Mouse (Mus musculus) midbrain, embryonic 16.5 days (tissue): Measurements from ENCODE around the gene Dennd1a. TPM values are rescaled to one million over a fixed set of nuclear protein-coding genes. Genes with fewer than 3 reads are reported as not detected.

Source experiments
- ATAC-seq: fragments of 200-750 bp; cut with Nextera tagmentation; 2 replicates; pipeline ENCODE4 v1.8.0; 2017; ENCODE audit warnings: moderate TSS enrichment
- H3K27ac ChIP-seq: fragments of 300-500 bp; sonication (generic); 2 replicates; pipeline ENCODE4 v1.5.1; 2014; ENCODE audit warnings: mild to moderate bottlenecking, low read length, mixed read lengths
- H3K27me3 ChIP-seq: fragments of 300-500 bp; sonication (generic); 2 replicates; pipeline ENCODE4 v1.6.1; 2014; ENCODE audit warnings: low read depth, low read length, mixed read lengths; ENCODE audit not compliant: control insufficient read depth, insufficient read depth
- H3K36me3 ChIP-seq: fragments of 300-500 bp; sonication (generic); 2 replicates; pipeline ENCODE4 v1.6.1; 2014; ENCODE audit warnings: mild to moderate bottlenecking, low read length, moderate library complexity, mixed read lengths; ENCODE audit not compliant: control insufficient read depth, insufficient read depth
- H3K4me1 ChIP-seq: fragments of 300-500 bp; sonication (generic); 2 replicates; pipeline ENCODE4 v1.6.1; 2014; ENCODE audit warnings: mild to moderate bottlenecking, low read length, mixed read lengths; ENCODE audit not compliant: control insufficient read depth, insufficient read depth
- H3K4me2 ChIP-seq: fragments of 300-500 bp; sonication (generic); 2 replicates; pipeline ENCODE4 v1.6.1; 2014; ENCODE audit warnings: mild to moderate bottlenecking, low read length, mixed read lengths
- H3K4me3 ChIP-seq: fragments of 300-500 bp; sonication (generic); 2 replicates; pipeline ENCODE4 v1.5.1; 2014; ENCODE audit warnings: low read depth, mild to moderate bottlenecking, low read length, moderate library complexity, mixed read lengths
- H3K9ac ChIP-seq: fragments of 300-500 bp; sonication (generic); 2 replicates; pipeline ENCODE4 v1.6.1; 2014; ENCODE audit warnings: low read depth, low read length, mixed read lengths
- H3K9me3 ChIP-seq: fragments of 300-500 bp; sonication (generic); replicated peaks from 2 replicates; pipeline ENCODE4 v1.6.1; 2014; ENCODE audit warnings: mild to moderate bottlenecking, low read length, mixed read lengths; ENCODE audit not compliant: control insufficient read depth, poor library complexity, severe bottlenecking
- WGBS: fragments of 180-500 bp; shearing (Covaris S2); extraction: QIAGEN DNeasy Blood & Tissue Kit; methylation state at CpG from one replicate; pipeline ENCODE4 v1.1.7; 2014; 5-methylcytosine and 5-hydroxymethylcytosine counted together
- polyA plus RNA-seq: library from polyadenylated mRNA; unstranded; fragments of >200 nt; fragmentation: Nextera tagmentation; extraction: Ambion mirVana; gene quantifications from 2 replicates; pipeline ENCODE4 v1.2.1, GENCODE M21; 2015

The Dennd1a gene
- polyA plus RNA-seq, 1 experiment from 2014 or later, result 21.7 TPM

DNA sequence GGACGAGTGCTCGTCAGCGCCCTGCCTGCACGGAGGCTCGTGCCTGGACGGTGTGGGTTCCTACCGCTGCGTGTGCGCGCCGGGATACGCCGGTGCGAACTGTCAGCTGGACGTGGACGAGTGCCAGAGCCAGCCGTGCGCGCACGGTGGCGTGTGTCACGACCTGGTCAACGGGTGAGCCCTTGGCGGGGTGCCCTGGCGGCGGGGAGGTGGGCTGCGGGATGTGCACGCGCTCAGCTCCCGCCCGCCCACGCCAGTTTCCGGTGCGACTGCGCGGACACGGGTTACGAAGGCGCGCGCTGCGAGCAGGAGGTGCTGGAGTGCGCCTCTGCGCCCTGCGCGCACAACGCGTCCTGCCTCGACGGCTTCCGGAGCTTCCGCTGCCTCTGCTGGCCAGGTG, 500.7 kb downstream of the Dennd1a start:
- Histone ChIP-seq H3K9ac (0 out of 2 replicates have a peak overlapping the region, but pooled peaks have one; percentile 20), H3K4me2 (peak overlapping the region; percentile 28; the same call in 1 of the 2 replicates), H3K4me1 (no peaks in the 10 kb centered on the region), H3K9me3 (no peaks in the 10 kb centered on the region), H3K27ac (no peak overlapping the region), H3K27me3 (no peaks in the 10 kb centered on the region), H3K4me3 (peak overlapping the region; percentile 25), H3K36me3 (no peaks in the 10 kb centered on the region)
- WGBS, result 50% methylated on average over 52 of the region's 52 CpGs
- ATAC-seq, result no peak

DNA sequence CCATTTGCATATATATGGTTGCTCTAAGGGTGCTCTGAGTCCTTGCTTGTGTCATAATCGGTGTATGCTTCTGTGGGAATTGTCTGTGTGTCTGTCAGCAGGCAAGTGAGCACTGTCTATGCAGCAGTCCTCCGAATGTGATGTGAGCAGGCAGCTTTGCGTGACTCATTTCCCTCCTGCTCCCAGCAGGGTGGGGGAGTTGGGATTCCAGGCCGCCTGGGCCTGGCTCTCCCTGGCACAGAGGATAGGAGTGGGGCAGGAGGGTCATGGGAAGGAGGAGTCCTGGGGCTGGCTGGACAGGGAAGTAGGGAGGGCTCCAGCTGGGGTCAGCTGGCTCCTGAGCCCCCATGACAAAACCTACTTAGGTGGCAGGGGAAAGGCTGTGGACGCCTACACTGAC, 502.7 kb downstream of the Dennd1a start:
- H3K4me2 ChIP-seq, result no peak overlapping the region
- no peak overlapping the region for H3K9ac ChIP-seq
- ATAC-seq, result no peak
- no peak overlapping the region for H3K27ac ChIP-seq
- H3K4me3 ChIP-seq, result no peak overlapping the region
- H3K36me3 ChIP-seq, result no peaks in the 10 kb centered on the region
- no peaks in the 10 kb centered on the region for H3K9me3 ChIP-seq
- peaks cover 16% of the 10 kb centered on the region; the same call in 1 of the 2 replicates for H3K4me1 ChIP-seq
- H3K27me3 ChIP-seq, result no peaks in the 10 kb centered on the region
- 75% methylated on average over 5 of the region's 5 CpGs for WGBS

DNA sequence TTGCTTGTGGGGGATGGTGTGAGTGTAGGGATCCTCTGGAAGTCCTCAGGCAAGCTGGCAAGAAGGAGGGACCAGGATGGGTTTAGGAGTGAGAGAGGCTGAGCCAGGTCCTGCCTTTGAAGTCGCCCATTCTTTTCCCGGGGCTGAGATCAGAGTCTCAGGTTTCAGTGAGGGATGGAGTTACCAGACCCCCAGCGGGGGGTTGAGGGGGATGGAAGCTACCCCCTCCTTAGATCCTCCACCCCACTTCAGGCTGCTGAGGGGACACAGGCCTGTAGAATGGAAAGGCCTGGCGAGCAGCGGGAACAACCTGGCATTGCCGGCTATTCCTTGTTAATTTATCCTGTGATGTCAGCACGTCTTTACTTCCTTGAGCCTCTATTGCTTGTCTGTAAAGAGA, 505.2 kb downstream of the Dennd1a start:
- Histone ChIP-seq H3K4me1 (peaks cover 26% of the 10 kb centered on the region), H3K9me3 (no peaks in the 10 kb centered on the region), H3K4me2 (no peak overlapping the region), H3K9ac (no peak overlapping the region), H3K27ac (no peak overlapping the region), H3K4me3 (no peak overlapping the region), H3K36me3 (no peaks in the 10 kb centered on the region), H3K27me3 (no peaks in the 10 kb centered on the region)
- 25% methylated on average over 7 of the region's 7 CpGs for WGBS
- ATAC-seq, result no peak

DNA sequence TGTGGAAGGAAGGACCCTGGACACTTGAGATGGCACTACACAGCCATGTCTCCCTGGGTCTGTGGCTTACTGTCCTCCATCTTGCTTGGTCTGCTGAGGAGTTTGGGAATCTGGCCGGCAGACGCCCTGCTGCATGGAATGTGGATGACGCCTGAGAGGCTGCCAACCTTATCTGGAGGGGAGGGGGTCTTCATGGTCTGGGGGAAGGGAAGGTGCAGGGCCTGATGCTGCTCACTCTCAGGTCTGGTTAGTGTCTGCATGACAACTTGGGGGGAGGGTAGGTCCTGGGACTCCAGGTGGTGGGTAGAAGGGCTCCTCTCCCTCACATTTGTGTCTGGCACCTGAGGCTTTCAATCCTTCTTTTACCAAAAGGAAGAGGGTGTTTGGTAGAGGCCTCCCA, 505.8 kb downstream of the Dennd1a start:
- H3K4me1 ChIP-seq, result peaks cover 28% of the 10 kb centered on the region

DNA sequence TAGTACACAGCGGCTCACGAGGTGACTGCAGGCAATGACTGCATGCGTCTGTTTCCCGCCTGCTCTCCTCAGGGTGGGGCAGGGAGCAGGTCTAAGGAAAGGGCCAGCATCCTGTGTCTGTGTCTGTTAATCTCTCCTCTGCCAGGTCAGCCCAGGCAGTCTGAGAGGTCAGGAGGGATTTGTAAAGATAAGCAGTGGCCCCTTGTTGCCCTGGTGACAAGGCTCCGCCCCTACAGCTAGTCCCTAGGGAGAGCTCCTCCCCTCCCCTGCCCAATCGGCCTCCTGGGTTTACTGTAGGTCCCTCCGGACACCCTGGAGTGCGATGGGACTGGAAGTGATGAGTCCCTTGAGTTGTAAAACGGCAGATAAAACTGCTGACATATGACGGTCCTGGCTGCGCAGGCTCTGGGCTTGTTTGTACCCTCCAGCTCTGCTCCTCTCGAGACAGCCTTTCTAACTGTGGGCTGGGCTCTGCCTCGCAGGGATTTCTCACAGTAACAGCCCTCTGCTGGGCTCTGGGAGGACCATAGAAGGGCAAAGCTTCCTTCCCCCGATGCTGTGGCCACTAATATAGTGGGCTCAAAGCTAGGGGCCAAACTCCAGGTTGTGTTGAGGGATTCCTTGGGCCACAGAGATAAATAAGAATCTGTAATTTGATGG, 506.8 kb downstream of the Dennd1a start:
- no peak for ATAC-seq
- peak overlapping the region; percentile 33 for H3K27ac ChIP-seq
- 2% methylated on average over 14 of the region's 14 CpGs for WGBS
- H3K27me3 ChIP-seq, result no peaks in the 10 kb centered on the region
- H3K4me2 ChIP-seq, result peak overlapping the region; percentile 52
- peaks cover 32% of the 10 kb centered on the region for H3K4me1 ChIP-seq
- peak overlapping the region; percentile 15; the same call in 1 of the 2 replicates for H3K9ac ChIP-seq
- no peaks in the 10 kb centered on the region for H3K9me3 ChIP-seq
- peak overlapping the region; percentile 8; the same call in 1 of the 2 replicates for H3K4me3 ChIP-seq
- no peaks in the 10 kb centered on the region for H3K36me3 ChIP-seq

More for the DNA sequence above, 505.8 kb downstream of the Dennd1a start:
- H3K4me2 ChIP-seq, result no peak overlapping the region
- no peaks in the 10 kb centered on the region for H3K9me3 ChIP-seq
- no peak for ATAC-seq
- no peaks in the 10 kb centered on the region for H3K36me3 ChIP-seq
- no peak overlapping the region for H3K4me3 ChIP-seq
- no peaks in the 10 kb centered on the region for H3K27me3 ChIP-seq
- no peak overlapping the region for H3K9ac ChIP-seq
- no peak overlapping the region for H3K27ac ChIP-seq
- WGBS, result 26% methylated on average over 3 of the region's 3 CpGs

DNA sequence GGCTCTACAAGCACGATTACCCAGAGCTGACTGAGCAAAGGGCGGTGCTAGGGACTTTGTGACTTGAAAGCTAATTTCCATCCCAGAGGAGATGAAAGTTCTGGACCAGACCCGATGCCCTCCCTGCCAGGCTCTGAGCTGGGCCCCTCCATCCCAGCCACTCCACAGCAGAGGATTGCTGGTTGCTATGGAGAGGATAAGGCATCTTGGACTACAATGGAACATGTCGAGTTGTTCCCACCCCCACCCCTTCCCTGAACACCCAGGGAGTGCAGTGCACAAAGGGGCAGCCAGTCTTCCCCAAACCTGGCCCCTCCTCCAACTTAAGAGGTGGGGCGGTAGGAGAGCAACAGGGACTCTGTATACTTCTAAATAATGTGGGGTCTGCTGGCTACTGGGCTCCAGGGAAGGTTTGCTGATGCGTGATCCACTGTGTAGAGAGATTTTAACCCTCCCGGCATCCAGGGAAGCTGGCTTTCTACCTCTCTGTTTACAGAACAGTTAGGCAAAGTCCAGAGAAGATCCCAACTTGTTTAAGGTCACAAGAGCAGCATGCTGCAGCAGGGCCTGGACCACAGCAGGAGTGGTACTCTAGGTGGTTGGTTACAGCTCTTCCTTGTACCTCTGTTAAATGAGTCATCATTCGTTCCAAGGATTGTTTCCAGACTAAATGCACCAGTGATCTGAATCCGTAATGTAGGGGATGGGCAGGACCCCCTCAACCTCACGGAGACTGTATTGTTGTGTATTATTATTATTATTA, 509.1 kb downstream of the Dennd1a start:
- H3K9me3 ChIP-seq, result no peaks in the 10 kb centered on the region
- H3K9ac ChIP-seq, result no peak overlapping the region
- no peak overlapping the region for H3K4me3 ChIP-seq
- no peaks in the 10 kb centered on the region for H3K27me3 ChIP-seq
- WGBS, result 14% methylated on average over 10 of the region's 10 CpGs
- H3K4me2 ChIP-seq, result 0 out of 2 replicates have a peak overlapping the region, but pooled peaks have one; percentile 5
- peak; percentile 74 for ATAC-seq
- no peaks in the 10 kb centered on the region for H3K36me3 ChIP-seq
- H3K4me1 ChIP-seq, result peaks cover 32% of the 10 kb centered on the region
- H3K27ac ChIP-seq, result peak overlapping the region; percentile 63

DNA sequence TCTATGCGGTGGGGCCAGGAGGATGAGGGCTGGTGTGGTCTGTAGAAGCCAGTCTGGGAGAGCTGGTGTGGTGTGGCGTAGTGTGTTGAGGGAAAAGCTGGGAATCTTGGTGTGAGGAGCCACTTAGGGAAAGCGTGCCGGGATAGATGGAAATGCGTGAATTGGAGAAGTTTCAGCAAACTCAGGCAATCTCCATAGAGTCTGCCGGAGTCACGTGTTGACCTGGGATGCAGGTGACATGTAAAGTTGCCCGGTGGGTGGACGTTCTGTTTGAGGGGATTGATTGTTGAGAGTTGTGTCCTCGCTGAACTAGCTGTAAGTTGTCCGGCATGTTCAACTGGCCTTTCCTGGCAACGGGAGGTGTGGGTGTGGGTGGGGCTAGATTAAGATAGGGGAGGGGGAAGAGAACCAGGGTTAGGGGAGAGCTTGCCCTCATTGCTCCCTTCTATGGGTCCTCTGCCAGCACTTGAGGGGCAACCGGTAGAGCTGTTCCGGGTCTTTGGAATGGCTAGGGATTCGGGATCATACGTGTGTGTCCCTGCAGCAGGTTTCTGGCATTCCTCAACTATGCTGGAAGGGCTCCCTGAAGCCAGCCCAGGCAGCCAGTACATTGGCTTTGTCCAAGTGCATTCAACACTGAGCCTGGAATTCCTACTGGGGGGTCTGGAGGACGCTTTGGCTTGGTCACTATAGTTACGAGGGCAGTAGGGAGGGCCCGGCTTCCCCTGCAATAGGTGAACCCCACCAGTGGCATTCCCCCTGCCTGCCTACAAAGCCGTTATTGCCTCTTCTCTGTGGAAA, 510.4 kb downstream of the Dennd1a start:
- Histone ChIP-seq H3K9ac (peak overlapping the region; percentile 53), H3K9me3 (no peaks in the 10 kb centered on the region), H3K4me3 (peak overlapping the region; percentile 30), H3K27ac (peak overlapping the region; percentile 48), H3K36me3 (no peaks in the 10 kb centered on the region), H3K4me1 (peaks cover 32% of the 10 kb centered on the region), H3K27me3 (no peaks in the 10 kb centered on the region), H3K4me2 (peak overlapping the region; percentile 43)
- 9% methylated on average over 20 of the region's 20 CpGs for WGBS
- no peak for ATAC-seq

DNA sequence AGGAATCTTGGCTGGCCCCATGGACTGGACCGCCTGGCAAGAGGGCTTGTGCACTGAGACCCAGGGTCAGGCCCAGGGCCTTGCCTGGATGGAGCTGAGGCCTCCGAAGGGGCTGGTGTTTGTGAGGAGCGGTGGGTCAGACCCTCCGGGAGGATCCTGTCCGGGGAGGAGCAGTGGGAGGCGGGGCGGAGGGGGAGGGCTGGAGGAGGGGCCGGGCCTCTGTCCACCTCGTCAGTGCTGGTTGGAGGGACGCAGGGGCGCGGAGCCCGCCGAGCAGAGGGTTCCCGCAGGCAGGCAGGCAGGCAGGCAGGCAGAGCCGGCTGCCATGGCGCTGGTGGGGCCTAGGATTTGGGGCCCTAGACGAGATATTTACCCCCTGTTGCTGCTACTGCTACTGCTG, 511.2 kb downstream of the Dennd1a start, which contains the start of gene Crb2:
Gene Crb2, plus strand, starts transcription at position 234 of the 400 bp plus-strand sequence.
- 7% methylated on average over 18 of the region's 18 CpGs for WGBS
- Histone ChIP-seq H3K9ac (peak within 1 kb of the TSS; percentile 53), H3K27me3 (no peaks in the 10 kb centered on the region), H3K36me3 (no peaks in the 10 kb centered on the region), H3K4me3 (peak within 1 kb of the TSS; percentile 30), H3K9me3 (no peaks in the 10 kb centered on the region), H3K4me1 (peaks cover 31% of the 10 kb centered on the region), H3K27ac (peak within 1 kb of the TSS; percentile 48), H3K4me2 (peak within 1 kb of the TSS; percentile 43)
- ATAC-seq, result no peak
